Mouse (Mus musculus) small intestine, adult 2 months (tissue): ENCODE measurements around the gene 4930595D18Rik. TPM values are rescaled to one million over a fixed set of nuclear protein-coding genes. Genes with fewer than 3 reads are reported as not detected.
A peak's percentile ranks its signal among the peaks of the same experiment; 100 is the strongest.

Experiments used
- H3K27ac ChIP-seq: fragments of 200-500 bp; 2 replicates; pipeline ENCODE4 v1.5.1; 2012; ENCODE audit warnings: low read depth, low read length, control low read depth, inconsistent platforms; ENCODE audit not compliant: insufficient read depth
- H3K27me3 ChIP-seq: fragments of 200-500 bp; 2 replicates; pipeline ENCODE4 v1.6.1; 2012; ENCODE audit warnings: mild to moderate bottlenecking, moderate library complexity, low read length, inconsistent platforms; ENCODE audit not compliant: control insufficient read depth, insufficient read depth
- H3K36me3 ChIP-seq: fragments of 200-500 bp; 2 replicates; pipeline ENCODE4 v1.6.1; 2012; ENCODE audit warnings: mild to moderate bottlenecking, low read length, control low read depth, inconsistent platforms; ENCODE audit not compliant: control insufficient read depth, insufficient read depth
- H3K4me1 ChIP-seq: fragments of 200-500 bp; 2 replicates; pipeline ENCODE4 v1.6.1; 2012; ENCODE audit warnings: low read length, inconsistent platforms, mixed read lengths; ENCODE audit not compliant: control insufficient read depth, insufficient read depth, insufficient read length
- H3K4me3 ChIP-seq: fragments of 200-500 bp; 2 replicates; pipeline ENCODE4 v1.5.1; 2012; ENCODE audit warnings: low read depth, mild to moderate bottlenecking, control low read depth, inconsistent platforms, low read length, moderate library complexity
- CTCF ChIP-seq: fragments of 200-500 bp; IDR thresholded peaks from 2 replicates; pipeline ENCODE4 v1.5.1; 2012; ENCODE audit warnings: low read depth, mild to moderate bottlenecking, control low read depth, inconsistent platforms, low read length, moderate library complexity, mixed read lengths; ENCODE audit not compliant: insufficient replicate concordance, insufficient read length; ENCODE audit errors: extremely low read depth
- POLR2A ChIP-seq: fragments of 200-500 bp; IDR thresholded peaks from 2 replicates; pipeline ENCODE4 v1.6.1; 2012; ENCODE audit warnings: low read depth, mild to moderate bottlenecking, control low read depth, inconsistent platforms, low read length, moderate library complexity
- WGBS: fragments of 180-500 bp; shearing (Covaris S2); methylation state at CpG from one replicate; pipeline ENCODE4 v1.1.7; 2018; 5-methylcytosine and 5-hydroxymethylcytosine counted together
- polyA plus RNA-seq: library from polyadenylated mRNA; depleted of rRNA; stranded (reverse); fragments of >200 nt; gene quantifications from 2 replicates; pipeline ENCODE4 v1.2.3, GENCODE M21; 2012

Gene 4930595D18Rik
- polyA plus RNA-seq, 1 experiment = not detected

DNA sequence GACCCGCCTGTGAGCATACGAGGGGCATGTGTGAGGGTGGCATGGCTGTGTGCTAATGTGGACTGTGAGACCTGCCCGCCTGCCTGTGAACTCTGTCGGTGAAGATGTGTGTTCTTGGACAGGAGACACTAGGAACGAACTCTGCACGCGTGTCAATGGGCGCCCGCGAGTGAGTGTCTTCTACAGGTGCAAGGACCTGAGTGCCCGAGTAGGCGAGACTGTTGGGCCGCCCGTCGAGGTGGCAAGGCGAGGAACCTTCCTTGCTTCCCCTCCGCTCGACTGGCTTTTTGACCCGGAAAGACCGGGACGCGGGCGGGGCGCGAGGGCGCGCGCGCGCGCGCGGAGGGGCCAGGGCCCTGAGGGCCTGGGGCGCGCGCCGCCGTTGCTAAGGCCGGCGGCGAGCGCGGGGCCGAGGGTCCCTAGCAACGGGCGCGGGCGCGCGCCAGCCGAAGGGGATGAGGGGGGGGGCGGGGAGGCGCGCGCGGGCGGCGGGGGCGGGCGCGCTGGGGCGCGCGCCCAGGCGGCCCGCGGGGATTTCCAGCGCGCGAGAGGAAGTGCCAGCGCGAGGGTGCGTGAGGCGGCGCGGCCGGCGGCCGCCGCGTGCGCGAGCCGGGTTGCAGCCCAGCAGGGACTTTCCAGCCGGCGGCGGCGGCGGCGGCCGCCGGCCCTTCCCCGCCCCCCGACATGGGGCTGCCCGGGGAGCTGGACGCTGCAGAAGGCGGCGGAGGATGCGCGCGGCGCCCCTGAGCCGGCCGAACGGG, 18.3 kb downstream of the 4930595D18Rik start, which contains the start of gene Traf3:
TSS of gene Traf3 (plus strand) at position 540 of the 761 bp plus-strand sequence.
- Histone ChIP-seq H3K27me3 (no peaks in the 10 kb centered on the region), H3K36me3 (no peaks in the 10 kb centered on the region), H3K4me1 (peaks cover 23% of the 10 kb centered on the region), H3K4me3 (peak within 1 kb of the TSS; percentile 79), H3K27ac (peak within 1 kb of the TSS; percentile 87)
- WGBS = 2% methylated on average over 96 of the region's 105 CpGs
- TF ChIP-seq POLR2A = peak; percentile 44
- no peak for TF ChIP-seq CTCF

DNA sequence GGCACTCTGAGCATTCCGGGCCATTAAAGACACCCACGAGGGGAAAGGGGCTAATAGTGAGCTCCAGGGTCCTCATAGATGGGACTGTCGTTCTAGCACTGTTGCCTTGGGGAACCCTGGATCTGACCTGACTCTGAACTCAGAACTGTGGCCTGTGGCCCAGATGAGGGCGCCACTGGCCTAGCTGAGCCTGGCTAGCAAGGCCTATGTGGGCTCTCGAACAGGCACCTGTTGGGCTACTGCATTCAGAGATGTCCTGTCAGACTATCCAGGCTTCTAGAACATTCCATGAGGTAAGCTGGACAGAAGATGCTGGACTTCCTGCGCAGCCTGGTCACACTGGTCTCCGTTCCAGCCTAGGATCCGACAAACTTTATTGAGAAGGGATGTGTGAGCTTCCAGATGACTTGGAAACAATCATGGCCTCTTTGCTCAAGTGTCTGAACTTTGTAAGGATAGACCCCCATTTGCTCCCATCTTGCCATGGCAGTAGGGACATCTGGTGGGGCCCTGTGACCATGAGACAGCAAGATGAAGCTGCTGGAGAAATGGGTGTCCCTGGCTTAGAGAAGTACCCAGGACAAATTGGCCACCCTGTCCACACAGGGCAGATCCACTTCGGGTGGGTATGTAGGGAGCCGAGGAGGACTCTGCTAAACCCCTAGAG, 19.0 kb downstream of the 4930595D18Rik start:
- H3K27me3 ChIP-seq = no peaks in the 10 kb centered on the region
- H3K27ac ChIP-seq = peak overlapping the region; percentile 87
- peaks cover 24% of the 10 kb centered on the region for H3K4me1 ChIP-seq
- H3K36me3 ChIP-seq = no peaks in the 10 kb centered on the region
- WGBS = 59% methylated on average over 10 of the region's 10 CpGs
- H3K4me3 ChIP-seq = peak overlapping the region; percentile 79
- TF ChIP-seq POLR2A = no peak; the same call in 1 of the 2 replicates
- 0 out of 2 replicates have a peak, but pooled peaks have one; percentile 21 for TF ChIP-seq CTCF

DNA sequence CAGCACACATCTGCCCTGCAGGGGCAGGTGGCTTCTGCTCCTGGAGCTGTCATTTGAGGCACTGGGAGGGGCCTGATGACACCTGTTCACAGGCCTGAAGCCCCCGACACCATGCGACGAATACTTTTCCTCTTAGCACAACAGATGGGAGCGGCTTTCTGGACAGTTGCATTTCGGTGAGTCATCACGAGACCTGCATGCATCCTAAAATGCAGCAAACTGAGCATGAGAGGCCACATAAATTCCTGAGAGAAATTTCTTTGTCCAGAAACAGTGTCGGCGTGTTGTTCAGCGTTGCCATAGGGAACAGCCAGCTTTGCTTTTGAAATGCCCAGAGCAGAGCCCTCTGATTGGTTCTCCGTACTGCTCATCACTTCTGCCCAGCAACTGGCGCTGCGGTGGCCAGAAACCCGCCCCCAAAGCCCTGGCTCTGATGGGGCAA, 20.0 kb downstream of the 4930595D18Rik start:
- WGBS = 2% methylated on average over 13 of the region's 13 CpGs
- peak overlapping the region; percentile 52 for H3K4me3 ChIP-seq

DNA sequence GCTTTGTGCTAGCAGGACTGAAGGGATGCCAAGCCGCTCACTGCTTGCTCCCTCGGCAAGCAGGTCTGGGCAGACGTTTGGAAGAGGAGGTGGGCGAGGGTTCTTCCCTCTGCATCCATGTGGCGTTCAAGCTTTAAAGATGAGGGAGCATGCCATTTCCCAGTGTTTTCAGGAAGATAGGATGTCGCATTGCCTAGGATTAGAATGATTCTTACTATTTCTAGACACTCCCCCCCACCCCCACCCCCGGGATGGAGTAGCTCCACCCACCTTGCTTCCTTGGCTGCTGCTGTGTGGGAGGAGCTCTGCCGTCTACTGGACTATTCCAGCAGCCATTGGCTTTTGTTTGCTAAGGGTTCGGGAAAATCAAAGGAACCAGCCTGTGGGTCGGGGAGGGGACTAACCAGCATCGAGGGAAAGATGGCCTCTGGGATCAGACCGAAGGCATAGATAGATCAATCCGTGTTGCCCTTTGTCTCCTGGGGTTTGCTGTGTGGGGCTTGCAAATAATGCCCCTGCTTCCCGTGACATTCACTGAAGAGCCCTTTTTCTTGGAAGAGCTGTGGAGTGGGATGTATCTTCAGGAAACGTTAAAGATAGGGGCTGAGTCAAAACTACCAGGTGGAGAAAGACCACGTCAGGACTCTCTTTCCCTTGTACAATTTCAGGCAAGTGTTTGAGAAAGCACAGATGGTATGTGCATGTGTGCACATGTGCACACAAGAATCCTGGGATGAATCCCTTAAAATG, 21.8 kb downstream of the 4930595D18Rik start:
- Histone ChIP-seq H3K27ac (peak overlapping the region; percentile 11; the same call in 1 of the 2 replicates), H3K4me1 (peaks cover 30% of the 10 kb centered on the region), H3K4me3 (peak overlapping the region; percentile 4; the same call in 1 of the 2 replicates), H3K36me3 (no peaks in the 10 kb centered on the region), H3K27me3 (no peaks in the 10 kb centered on the region)
- no peak for TF ChIP-seq POLR2A
- TF ChIP-seq CTCF = no peak
- WGBS = 24% methylated on average over 16 of the region's 16 CpGs

More for the DNA sequence above, 20.0 kb downstream of the 4930595D18Rik start:
- Histone ChIP-seq H3K36me3 (no peaks in the 10 kb centered on the region), H3K4me1 (peaks cover 32% of the 10 kb centered on the region), H3K27ac (peak overlapping the region; percentile 44), H3K27me3 (no peaks in the 10 kb centered on the region)
- TF ChIP-seq POLR2A (no peak), CTCF (no peak)

DNA sequence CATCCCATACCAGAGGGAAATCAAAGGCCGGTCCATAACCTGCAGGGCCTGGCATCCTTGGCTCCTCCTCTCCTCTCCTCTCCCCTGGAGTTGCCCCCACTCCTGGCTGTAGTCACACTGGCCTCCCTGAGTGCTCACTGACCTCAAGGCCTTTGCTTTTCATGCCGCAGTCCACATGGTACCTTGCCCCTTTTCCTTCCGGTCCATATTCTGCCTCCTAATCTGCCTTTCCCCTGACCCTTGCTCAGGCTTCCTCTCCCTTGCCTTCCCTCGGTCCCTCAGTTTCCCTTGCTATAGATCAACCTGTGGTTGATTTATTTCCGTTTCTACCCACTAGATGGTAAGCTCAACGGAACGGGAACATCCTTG, 22.4 kb downstream of the 4930595D18Rik start:
- H3K4me3 ChIP-seq = peak overlapping the region; percentile 4; the same call in 1 of the 2 replicates
- H3K36me3 ChIP-seq = no peaks in the 10 kb centered on the region
- peak overlapping the region; percentile 11; the same call in 1 of the 2 replicates for H3K27ac ChIP-seq
- no peaks in the 10 kb centered on the region for H3K27me3 ChIP-seq
- 33% methylated on average over 7 of the region's 7 CpGs for WGBS
- peaks cover 30% of the 10 kb centered on the region for H3K4me1 ChIP-seq
- TF ChIP-seq CTCF = no peak
- TF ChIP-seq POLR2A = no peak

DNA sequence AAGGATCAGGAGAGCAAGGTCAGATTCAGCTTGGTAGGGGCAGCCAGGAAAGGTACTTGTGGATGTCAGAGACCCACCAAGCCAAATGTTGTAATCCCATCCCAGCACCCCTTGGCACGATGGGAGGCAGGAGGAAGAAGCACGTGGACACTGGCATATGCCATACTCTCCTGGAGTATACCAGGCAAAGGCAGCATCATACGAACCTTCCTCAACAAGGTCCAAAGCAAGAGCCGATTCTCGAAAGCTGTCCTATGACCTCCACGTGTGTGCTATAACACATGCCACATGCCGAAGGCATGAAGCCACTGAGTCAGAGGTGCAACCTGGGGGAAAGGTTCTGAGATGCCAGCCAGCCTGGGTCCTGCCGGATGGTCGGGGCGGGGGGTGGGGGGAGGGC, 23.4 kb downstream of the 4930595D18Rik start:
- no peaks in the 10 kb centered on the region for H3K36me3 ChIP-seq
- TF ChIP-seq POLR2A (no peak), CTCF (no peak)
- no peak overlapping the region for H3K27ac ChIP-seq
- 91% methylated on average over 10 of the region's 10 CpGs for WGBS
- no peak overlapping the region for H3K4me3 ChIP-seq
- H3K27me3 ChIP-seq = no peaks in the 10 kb centered on the region
- H3K4me1 ChIP-seq = peaks cover 30% of the 10 kb centered on the region
